Mouse (Mus musculus): ENCODE data around the gene Gm813.
"Not testable (repeated sequence)": the region's sequence is repeated elsewhere in the genome, so short reads cannot be mapped to it uniquely, and the experiment has no call there.

Gm813 gene

DNA sequence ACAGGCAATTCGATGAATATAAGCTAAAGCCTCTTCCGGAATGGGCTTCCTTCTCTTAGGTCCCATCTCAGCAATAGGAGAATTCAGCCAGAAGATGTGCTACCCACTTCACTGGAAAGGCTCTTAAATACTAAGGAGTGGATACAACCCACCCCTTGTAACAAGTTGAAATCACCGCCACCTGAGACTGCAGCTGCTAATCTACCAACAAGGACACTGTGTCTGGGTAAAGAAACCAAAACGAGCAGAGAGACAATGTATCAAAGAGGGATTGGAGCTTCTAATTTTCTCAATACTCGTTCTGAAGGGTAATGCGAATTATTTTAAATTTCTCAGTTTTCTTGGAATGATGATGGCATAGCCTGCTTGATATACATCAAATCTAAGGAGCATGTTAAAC lies at the start of gene Gm813:
Gene Gm813, minus strand, starts transcription at position 101 of the 400 bp plus-strand sequence.
- in situ Hi-C loops (cut with MboI, MseI), result loop anchor here (5.0 kb wide), 1 partner anchor 155 kb away; no protein-coding TSS in a partner anchor

GRCm38 (mm10) chr16:58665137-58665536 lies 48.4 kb upstream of the Gm813 start:
- in situ Hi-C loops (cut with MboI, MseI), result not testable (repeated sequence)

DNA sequence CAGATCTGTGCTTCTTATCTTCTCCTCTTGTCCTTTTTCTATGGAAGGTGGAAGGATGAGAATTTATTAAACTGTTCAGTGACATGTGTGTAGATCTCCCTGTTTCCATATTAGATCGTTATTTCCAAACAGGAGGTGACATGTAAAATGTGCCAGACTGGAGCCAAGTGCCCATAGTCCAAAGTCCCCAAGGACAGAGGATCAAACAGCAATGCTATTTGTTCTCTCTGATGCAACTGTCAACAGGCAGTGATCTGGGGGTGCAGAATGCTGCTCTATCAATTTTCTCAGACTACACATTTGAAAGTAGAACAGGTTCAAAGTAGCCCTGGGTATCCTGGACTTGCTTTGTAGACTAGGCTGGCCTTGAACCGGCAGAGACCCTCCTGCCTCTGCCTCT lies 47.0 kb upstream of the Gm813 start:
- in situ Hi-C loops (cut with MboI, MseI), result loop anchor here (5.0 kb wide), 1 partner anchor 202 kb away; no protein-coding TSS in a partner anchor

DNA sequence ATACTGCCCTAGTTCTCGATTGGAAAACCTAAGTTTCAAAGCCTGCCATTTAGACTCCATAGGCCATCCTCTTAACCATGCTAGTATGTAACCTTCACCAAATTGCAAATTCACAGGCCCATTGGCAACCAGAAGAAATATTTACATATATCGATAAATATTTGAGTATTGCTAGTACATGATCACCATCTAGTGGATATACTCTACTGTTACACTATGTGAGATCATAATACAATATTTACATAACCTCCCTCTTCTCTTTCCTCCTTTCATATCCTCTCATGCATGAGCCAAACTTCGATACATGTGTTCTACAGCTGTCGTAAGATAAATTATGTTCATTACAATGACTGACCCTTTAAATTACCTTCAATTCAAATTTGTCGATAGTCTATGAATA lies 46.2 kb upstream of the Gm813 start:
- in situ Hi-C loops (cut with MboI, MseI), result loop anchor here (5.0 kb wide), 1 partner anchor 201 kb away; no protein-coding TSS in a partner anchor

DNA sequence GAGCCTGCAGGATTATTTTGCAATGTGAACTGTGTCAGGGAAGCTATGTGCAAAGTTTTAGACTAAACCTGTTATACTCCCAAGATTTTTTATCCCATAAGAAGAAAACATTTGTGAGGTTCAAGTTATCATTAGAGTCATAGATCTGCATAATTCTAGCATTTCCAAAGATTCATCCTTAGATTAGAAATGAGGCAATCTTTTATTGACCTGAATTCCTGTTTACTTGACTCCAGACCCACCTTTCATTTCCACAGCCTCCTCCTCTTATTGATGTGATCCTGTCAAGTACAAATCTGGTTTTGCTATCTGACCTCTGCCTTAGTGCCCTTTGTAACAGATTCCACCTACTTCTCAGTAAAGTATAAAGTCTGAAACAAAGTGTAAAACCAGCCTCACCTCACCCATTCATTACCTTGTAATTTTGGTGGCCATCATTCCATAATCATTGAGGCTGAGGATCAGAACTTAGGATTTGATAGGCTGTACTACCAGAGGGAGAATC lies 45.6 kb upstream of the Gm813 start:
- in situ Hi-C loops (cut with MboI, MseI), result loop anchor here (5.0 kb wide), 1 partner anchor 200 kb away; no protein-coding TSS in a partner anchor

DNA sequence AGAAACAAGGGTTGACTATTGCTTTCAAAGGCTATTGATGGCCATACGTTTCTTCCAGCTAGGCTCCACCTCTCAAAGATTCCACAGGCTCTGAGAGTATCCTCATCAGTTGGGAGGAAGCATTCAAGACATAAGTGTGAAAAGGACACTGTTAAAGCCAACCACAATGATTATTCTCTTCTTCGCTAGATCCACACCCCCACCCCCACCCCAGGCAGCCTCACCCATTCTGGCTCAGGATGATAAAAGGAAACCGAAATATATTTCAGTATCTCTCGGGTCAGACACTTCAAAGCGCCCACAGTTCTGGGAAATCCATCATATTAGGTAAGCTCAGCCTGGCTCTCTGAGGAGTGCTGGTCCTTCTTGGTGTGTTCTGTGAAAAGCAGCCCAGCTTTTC lies 45.0 kb upstream of the Gm813 start:
- in situ Hi-C loops (cut with MboI, MseI), result loop anchor here (5.0 kb wide), 1 partner anchor 200 kb away; no protein-coding TSS in a partner anchor

DNA sequence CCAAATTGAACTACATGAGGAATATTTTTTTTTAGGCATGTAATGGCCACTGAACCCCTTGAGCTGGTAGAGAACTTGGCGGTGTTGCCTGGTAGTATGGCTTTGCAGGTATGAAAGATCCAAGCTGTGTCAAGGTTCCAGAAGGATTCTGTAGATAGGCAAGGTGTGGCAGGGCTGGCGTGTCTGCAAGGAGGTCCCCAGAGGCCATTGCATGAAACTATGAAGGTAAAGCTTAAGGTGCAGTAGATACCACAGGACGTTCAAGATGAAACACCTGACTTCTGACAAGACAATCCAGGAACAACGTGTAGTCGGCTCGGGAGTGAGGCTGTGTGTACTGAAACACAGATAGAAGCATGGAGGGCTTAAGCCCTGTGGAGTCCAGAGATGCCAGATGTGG lies 41.9 kb upstream of the Gm813 start:
- in situ Hi-C loops (cut with MboI, MseI), result no loop called here

DNA sequence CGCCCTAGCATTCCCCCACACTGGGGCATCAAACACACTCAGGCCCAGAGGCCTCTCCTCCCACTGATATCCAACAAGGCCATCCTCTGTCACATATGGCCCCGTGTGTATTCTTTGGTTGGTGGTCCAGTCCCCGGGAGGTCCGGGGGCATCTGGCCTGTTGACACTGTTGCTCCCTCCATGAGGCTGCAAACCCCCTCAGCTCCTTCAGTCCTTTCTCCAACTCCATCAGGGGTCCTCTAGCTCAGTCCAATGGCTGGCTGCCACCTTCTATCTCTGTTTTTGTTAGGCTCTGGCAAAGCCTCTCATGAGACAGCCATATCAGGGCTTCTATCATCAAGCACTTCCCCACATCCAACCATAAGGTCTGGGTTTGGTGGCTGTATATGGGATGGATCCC lies 39.7 kb upstream of the Gm813 start:
- in situ Hi-C loops (cut with MboI, MseI), result no loop called here

GRCm38 (mm10) chr16:58655751-58656150 lies 39.0 kb upstream of the Gm813 start:
- in situ Hi-C loops (cut with MboI, MseI), result no loop called here

DNA sequence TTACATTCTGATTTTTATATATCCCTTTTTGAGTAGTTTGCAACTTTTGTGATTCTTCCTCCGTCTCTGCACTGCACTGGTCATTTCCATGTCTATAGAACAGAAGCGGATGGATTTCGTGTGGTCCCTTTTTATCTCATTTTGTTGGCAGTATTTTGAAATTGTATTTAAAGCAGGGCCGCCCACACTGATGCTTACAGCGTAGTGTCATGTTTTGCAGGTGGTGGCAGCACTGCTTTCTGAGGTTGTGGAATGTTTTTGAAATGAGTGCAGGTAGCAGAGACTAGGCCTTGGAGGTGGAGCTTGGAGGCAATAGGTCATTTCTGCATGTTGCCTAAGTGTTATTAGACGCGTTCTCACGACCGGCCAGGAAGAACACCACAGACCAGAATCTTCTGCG lies 33.2 kb upstream of the Gm813 start:
- in situ Hi-C loops (cut with MboI, MseI), result no loop called here

- in situ Hi-C loops (cut with MboI, MseI), result no loop called here
These were observed 22.0 kb upstream of the Gm813 start, which contains the start of gene E330017A01Rik for GRCm38 (mm10) chr16:58638689-58639175. TSS of gene E330017A01Rik (minus strand) at chr16:58638739.

- in situ Hi-C loops (cut with MboI, MseI), result no loop called here
These were observed 21.2 kb upstream of the Gm813 start for GRCm38 (mm10) chr16:58638016-58638415.

- in situ Hi-C loops (cut with MboI, MseI), result no loop called here
These were observed 20.7 kb upstream of the Gm813 start for GRCm38 (mm10) chr16:58637448-58637847.

DNA sequence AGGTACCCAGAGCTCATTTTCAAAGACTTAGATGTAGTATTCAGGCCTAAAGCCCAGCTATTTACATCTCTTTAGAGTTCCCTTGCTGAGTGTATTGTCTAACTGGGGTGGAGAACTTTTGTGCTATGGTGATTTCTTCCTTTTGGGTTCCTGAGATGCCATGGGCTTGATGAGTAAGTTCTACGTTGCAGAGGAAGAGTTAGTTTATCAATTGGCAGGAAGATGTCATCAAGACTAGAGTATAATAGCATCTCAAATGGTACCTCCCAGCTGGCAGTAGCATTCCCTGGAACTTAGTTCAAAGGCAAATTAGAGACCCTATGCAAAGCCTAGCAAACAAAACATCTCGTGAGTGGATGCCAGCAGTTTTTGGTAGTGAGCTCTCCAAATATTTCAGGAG lies 19.1 kb upstream of the Gm813 start:
- in situ Hi-C loops (cut with MboI, MseI), result no loop called here

- in situ Hi-C loops (cut with MboI, MseI), result no loop called here
These were observed 13.0 kb upstream of the Gm813 start for GRCm38 (mm10) chr16:58629736-58630135.

DNA sequence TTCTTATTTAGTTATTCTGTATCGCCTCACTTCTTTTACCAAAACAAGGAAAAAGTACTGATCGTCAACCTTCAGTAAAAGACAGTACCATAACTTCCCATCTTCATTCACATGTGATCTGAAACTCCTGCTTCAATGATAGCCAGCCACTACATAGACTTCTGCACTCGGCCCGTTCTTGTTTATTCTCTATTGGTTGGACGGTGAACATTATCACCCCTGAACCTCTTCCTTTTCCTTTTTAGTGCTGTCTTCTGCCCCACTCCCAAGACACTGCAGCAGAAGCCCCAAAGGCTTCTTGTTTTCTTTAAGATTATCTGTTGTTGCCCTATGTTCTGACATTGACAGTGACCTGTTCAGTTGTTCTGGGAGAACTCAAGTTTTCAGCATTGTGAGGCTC lies 12.2 kb upstream of the Gm813 start:
- in situ Hi-C loops (cut with MboI, MseI), result no loop called here

- in situ Hi-C loops (cut with MboI, MseI), result no loop called here
These were observed 11.5 kb upstream of the Gm813 start for GRCm38 (mm10) chr16:58628336-58628680.

DNA sequence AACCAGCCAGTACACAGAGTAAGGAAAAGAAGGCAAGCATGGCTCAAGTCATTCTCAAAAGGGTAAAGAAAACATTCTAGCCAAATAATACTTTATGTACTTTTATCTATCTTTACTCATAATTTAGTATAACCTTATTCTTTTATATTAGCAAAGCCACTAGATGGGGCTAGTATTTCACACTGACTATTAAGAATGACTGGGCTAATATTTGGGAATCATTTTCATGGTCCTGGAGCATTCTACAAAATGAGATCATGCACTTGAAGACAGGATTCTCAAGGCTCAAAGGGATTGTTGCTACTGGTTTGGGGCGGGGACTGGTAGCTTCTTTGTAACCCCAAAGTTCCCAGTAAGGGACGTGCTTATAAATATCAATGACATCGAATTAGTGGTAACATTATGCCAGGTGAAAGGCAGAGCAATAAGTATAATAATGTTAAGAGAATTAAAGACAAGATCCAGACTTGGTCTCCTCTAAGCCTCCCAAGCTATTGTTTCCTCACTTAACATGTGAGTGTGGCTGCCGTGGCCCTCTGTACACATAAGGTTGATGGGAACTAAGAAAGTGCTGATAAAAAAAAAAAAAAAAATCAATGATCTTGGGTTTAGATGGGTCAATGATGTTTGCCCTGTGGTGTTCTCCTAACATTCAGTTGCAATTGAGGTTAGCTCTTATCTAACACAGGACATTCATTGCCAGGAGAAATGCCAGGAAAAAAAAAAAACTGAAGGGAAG lies 11.0 kb upstream of the Gm813 start:
- in situ Hi-C loops (cut with MboI, MseI), result no loop called here

DNA sequence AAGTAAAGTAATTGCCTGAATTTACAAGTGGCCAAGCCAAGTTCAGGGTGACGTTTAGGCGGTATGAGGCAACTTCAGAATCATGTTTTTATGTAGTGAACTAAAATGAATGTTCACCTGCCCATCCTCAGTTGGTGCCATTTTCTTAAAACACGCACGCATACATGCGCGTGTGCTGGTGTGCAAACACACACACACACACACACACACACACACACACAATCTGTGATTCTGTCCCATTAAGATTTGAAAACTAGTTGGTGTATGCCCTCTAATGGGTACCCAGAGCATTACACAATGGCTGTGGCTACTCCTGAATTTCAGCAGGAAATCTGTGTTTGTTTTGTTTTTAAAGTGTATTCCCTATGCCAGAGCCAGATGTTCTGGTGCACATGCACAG lies 7.2 kb upstream of the Gm813 start:
- in situ Hi-C loops (cut with MboI, MseI), result no loop called here

- in situ Hi-C loops (cut with MboI, MseI), result no loop called here
These were observed 6.3 kb upstream of the Gm813 start for GRCm38 (mm10) chr16:58623114-58623513.

DNA sequence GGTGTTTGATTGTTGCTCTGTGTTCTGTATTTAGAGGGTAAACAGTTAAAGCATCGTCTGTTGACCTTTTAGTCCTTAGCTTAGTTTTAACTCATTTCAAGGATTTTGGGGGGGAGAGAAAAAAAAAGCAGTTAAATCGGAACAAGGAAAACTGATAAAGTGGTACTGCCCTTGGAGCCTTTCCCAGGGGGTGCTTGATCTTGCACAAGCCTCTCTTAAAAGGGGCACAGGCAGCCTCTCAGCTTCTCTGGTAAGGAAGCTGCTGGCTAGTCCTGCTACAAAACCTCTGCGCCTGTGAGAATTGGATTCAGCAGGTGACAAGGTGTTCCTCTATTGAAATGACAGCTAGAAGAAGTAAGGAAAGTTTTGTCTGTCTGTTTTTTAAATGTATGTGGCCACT lies 5.6 kb upstream of the Gm813 start:
- in situ Hi-C loops (cut with MboI, MseI), result no loop called here

GRCm38 (mm10) chr16:58617346-58617745 lies 568 bp upstream of the Gm813 start:
- in situ Hi-C loops (cut with MboI, MseI), result loop anchor here (5.0 kb wide), 1 partner anchor 155 kb away; no protein-coding TSS in a partner anchor

GRCm38 (mm10) chr16:58612969-58613368 lies 3.8 kb downstream of the Gm813 start:
- in situ Hi-C loops (cut with MboI, MseI), result no loop called here

Measured in regulatory T cell (primary cell).